Mouse (Mus musculus) erythroblast, embryonic 14.5 days (primary cell): ENCODE data around the gene Cd4.

Source experiments
- GATA1 ChIP-seq: IDR thresholded peaks from 2 replicates; pipeline ENCODE4 v1.6.1; 2012; ENCODE audit warnings: low read length, inconsistent platforms, mixed read lengths
- TAL1 ChIP-seq: IDR thresholded peaks from 3 replicates; pipeline ENCODE4 v1.6.1; 2012; ENCODE audit warnings: low read length, inconsistent platforms, mixed read lengths

GRCm38 (mm10) chr6:124925173-124925793 is 37.3 kb upstream of the Cd4 start:
- TF ChIP-seq TAL1 (no peak), GATA1 (no peak)
